Mouse (Mus musculus): ENCODE data around the gene Gsdma3.

Gsdma3 gene

GRCm38 (mm10) chr11:98668984-98669383 is 42.8 kb downstream of the Gsdma3 start:
- DNase-seq (ENCODE audit: low read depth, low spot score) = no peak

- no peak for DNase-seq (ENCODE audit: low read depth, low spot score)
Observed at GRCm38 (mm10) chr11:98671284-98671815, 45.2 kb downstream of the Gsdma3 start.

GRCm38 (mm10) chr11:98671857-98672256 is 45.7 kb downstream of the Gsdma3 start:
- DNase-seq (ENCODE audit: low read depth, low spot score) = no peak

GRCm38 (mm10) chr11:98672482-98672881 is 46.3 kb downstream of the Gsdma3 start:
- DNase-seq (ENCODE audit: low read depth, low spot score) = no peak

GRCm38 (mm10) chr11:98673136-98673535 is 47.0 kb downstream of the Gsdma3 start:
- DNase-seq (ENCODE audit: low read depth, low spot score) = peak; percentile 69

- no peak for DNase-seq (ENCODE audit: low read depth, low spot score)
Observed at GRCm38 (mm10) chr11:98675829-98676363, 49.7 kb downstream of the Gsdma3 start.

- peak; percentile 53 for DNase-seq (ENCODE audit: low read depth, low spot score)
Observed at GRCm38 (mm10) chr11:98680023-98680422, 53.9 kb downstream of the Gsdma3 start.

GRCm38 (mm10) chr11:98680595-98680994 is 54.4 kb downstream of the Gsdma3 start:
- DNase-seq (ENCODE audit: low read depth, low spot score) = peak; percentile 91

GRCm38 (mm10) chr11:98681186-98681585 is 55.0 kb downstream of the Gsdma3 start:
- no peak for DNase-seq (ENCODE audit: low read depth, low spot score)

GRCm38 (mm10) chr11:98681786-98682745 is 55.9 kb downstream of the Gsdma3 start, which contains the start of gene Psmd3:
Gene Psmd3, plus strand, starts transcription at chr11:98682554.
- DNase-seq (ENCODE audit: low read depth, low spot score) = peak; percentile 100

- DNase-seq (ENCODE audit: low read depth, low spot score) = no peak
Observed at GRCm38 (mm10) chr11:98682811-98683210, 56.7 kb downstream of the Gsdma3 start.

- no peak for DNase-seq (ENCODE audit: low read depth, low spot score)
Observed at GRCm38 (mm10) chr11:98685642-98686041, 59.5 kb downstream of the Gsdma3 start.

GRCm38 (mm10) chr11:98686976-98687375 is 60.8 kb downstream of the Gsdma3 start:
- no peak for DNase-seq (ENCODE audit: low read depth, low spot score)
